Mouse (Mus musculus): ENCODE measurements around the gene Zbtb37.

The Zbtb37 gene

DNA sequence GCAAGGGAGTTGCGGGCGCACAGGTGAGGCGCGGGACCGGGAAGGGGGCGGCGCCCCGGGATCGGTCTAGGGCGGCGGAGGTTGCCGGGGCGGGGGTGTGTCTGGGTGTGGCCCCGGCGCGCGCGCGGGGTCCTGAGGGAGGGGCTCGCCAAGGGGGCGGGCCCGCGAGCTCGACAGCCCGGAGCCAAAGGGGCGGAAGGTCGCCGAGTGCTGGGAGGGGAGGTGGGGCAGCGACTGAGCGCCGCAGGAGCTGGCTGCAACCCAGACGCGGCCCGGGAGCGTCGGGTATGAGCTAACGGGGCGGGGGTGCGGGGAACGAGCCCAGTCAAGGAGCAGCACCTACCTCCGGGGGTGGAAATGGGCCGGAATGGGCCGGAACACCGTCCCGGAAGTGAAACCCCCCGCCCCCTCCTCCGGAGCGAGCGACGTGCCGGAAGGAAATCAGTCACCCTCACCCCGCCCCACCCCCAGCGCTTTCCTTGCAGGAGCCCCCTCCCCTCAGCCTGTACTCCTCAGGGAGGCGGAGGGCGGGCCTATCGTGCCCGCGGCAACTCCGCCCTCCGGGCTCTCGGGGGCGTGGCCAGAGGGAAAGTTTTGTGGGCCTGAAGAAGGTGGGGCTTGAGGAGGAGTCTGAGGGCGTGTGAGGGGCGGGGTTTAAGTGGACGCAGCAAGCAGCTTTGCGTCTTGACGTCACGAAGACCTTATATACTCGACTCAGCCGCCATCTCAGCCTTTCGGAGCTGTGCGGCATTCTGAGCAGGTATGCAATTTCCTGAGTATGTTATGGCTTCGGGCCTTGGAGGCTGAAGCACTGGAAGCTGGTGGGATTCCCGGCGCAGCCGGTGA is at the start of gene Zbtb37:
Gene Zbtb37, minus strand, starts transcription at position 415 of the 846 bp plus-strand sequence.
- peak; percentile 98 for DNase-seq (ENCODE audit: low spot score in 2 of 2)

DNA sequence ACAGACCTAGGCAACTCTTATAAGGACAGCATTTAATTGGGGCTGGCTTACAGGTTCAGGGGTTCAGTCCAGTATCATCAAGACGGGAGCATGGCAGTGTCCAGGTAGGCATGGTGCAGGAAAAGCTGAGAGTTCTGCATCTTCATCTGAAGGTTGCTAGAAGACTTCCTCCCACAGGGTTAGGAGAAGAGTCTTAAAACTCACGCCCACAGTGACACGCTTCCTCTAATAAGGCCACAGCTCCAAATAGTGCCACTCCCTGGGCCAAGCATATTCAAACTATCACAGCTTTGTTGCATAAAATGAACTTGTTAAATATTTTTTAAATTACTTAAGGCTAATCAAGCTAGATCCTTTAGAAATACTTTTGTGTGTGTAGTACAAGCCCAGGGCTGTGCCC is 42.6 kb upstream of the Zbtb37 start:
- no peak for DNase-seq (ENCODE audit: low spot score in 2 of 2)

DNA sequence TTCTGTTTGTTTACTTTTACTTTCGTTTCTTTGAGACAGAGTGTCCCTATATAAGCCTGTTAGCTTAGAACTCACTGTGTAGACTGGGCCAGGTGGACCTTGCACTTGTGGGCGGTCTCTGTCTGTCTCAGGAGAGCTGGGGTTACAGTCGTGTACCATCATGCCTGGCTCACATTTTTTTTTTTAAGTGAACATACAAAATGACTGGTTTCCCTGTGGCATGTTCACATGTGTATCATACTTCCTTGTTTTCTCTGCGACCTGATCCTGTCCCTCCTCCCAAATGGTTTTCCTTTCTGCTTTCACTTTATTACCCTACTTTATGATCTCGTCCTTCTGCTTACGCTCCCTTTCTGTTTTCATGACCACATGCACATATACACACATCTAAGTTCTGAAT is 41.6 kb upstream of the Zbtb37 start:
- no peak for DNase-seq (ENCODE audit: low spot score in 2 of 2)

DNA sequence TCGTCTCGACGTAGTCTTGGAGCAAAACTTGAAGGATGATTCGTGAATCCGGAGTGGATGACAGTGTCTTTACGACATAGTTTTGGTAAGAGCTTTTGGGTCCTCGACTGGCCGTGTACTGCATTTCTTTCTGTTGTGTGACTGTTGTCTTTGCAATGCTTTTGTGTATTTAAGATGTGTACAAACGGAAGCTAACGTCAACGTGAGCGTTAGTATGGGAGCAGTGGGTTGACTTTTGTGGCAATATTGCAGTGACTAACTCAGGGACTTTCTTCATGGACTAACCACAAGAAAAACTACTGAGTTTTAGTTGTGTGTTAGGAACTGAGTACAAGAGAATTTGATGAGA is 36.6 kb upstream of the Zbtb37 start:
- DNase-seq (ENCODE audit: low spot score in 2 of 2), result no peak

DNA sequence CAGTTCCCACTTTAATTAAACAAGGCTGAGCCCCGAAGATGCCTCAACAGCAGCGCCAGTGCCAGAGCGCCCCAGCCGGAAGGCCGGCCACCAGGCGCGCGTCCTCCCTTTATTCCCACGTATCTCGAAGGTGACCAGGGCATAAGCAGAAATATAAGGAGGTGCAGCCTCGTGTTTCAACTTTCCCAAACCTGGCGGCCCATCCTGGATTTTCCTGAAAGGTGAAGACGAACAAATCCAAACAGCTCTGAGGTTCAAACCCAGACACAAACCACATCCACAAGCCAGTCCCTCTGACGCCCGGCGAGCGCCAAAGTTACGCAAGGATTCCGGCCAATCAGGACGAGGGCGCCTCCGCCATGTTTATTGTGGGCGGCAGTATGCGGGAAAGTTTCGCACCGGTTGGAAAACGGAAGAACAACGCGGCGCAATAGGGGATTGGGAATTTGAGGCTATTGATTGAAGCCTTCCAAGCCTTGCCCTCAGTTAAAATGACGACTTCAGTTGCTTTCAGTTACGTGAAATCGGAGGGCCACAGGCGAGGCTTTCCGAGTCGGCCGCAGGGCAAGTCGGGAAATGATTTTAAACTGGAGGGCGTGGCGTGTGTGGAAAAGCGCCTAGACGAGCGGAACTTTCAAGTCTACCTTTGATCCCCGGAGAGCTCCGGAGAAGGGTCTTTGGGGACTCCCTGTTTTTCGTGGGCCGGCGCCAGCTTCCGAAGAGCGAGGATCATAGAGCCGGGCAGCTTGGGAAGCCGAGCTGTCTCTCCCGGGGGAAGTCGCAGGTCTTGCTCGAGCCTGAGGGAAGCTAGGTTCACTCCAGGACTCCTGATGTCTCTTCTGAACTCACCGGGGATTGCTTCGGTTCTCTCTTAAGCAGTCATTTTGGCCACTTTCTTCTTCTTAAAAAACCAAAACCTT is 36.0 kb upstream of the Zbtb37 start, which contains the start of the genes Dars2 and Cenpl:
Gene Dars2, minus strand, starts transcription at position 307 of the 920 bp plus-strand sequence.
Gene Cenpl, plus strand, starts transcription at position 362 of the 920 bp plus-strand sequence.
- peak; percentile 95 to 97 for DNase-seq (ENCODE audit: low spot score in 2 of 2)

DNA sequence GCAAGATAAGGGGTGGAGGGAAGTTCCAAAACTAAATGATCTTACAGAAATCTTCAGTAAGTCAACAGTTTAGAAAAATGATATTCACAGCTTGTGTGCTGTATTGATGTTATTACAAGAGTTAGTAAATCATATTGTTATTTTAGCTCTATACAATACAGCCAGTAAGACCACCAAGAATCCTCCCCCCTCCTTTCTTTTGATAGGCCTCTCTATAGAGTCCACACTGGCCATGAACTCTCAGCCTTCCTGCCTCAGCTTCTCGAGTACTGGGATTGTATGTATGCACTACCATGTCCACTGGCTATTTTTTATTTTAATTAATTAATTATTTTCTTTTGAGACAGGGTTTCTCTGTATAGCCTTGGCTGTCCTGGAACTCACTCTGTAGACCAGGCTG is 28.7 kb upstream of the Zbtb37 start:
- no peak for DNase-seq (ENCODE audit: low spot score in 2 of 2)

DNA sequence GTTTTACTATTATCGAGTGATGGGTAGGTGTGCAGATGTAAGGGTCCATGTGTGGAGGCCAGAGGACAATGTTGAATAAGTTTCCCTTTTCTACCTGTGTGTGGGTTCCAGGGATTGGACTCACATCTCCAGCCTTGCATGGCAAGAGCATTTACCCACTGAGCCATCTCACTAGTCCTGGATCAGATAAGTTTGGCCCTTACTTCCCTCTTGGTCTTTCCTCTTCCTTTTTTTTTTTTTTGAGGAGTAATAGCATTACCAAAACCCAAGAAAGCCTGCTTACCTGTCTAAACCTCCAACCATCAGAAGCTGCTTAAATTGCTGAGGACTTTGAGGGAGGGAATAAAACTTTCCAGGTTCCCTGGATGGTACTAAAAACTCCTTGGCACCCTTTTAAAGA is 22.5 kb upstream of the Zbtb37 start:
- no peak for DNase-seq (ENCODE audit: low spot score in 2 of 2)

DNA sequence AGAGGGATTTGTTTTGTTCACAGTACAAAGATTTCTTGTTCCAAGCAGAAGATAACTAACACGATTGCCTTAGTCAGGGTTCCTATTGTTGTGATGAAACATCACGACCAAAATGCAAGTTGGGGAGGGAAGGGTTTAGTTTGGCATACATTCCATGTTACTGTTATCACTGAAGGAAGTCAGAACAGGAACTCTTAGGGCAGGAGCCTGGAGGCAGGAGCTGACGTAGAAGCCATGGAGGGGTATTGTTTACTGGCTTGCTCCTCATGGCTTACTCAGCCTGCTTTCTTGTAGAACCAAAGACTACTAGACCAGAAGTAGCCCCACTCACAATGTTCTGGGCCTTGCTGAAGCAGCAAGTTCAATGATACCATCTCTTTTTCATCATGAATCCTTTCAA is 12.3 kb upstream of the Zbtb37 start:
- DNase-seq (ENCODE audit: low spot score in 2 of 2), result no peak

DNA sequence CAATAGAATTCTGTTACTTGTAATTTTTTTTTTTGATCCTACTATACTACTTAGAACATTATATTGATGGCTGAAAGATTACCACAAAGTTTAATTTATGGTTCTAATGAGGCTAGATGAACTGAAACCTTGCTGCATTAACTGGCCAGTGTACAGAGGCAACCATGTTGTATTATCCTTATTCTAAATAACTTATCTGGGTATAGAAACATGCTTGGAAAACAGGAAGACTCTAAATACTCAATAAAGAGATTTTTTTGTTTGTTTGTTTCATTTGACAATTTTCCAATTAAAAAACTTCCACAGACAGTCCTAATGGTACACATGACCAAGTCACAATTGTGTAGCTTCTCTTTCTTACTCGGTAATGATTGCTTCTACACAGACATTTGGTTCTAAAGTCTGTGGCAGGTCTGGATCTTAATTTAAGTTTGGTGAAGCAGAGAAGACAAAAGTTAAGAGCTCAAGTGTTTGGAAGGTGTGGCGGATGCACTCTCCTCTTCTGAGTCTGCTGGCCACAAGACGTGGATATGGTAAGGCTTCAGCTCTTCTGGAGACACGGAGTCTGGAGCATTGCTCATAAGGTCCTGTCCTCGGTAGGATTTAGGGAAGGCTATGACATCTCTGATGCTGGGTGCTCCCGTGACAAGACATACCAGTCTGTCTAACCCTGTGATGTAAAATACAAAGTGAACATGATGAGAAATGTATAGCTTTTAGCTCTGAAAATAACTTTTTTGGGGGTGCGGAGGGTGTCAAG is 6.8 kb upstream of the Zbtb37 start:
- DNase-seq (ENCODE audit: low spot score in 2 of 2), result no peak

DNA sequence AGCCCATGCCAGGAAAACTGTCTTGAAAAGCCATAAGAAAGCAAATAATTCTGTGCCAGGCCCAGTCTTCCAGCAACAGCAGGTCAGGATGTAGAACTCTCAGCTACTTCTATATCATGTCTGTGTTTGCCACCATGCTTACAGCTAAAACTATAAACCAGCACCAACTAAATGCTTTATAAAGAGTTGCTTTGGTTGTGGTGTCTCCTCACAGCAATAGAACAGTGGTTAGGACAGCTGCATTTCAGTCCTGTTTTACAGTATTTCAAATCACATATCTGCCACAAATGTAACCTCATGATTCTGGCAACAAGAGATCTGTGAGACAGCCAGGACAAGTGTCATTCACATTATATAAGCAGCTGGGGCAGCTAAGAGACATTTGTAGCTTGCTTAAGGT is 6.2 kb upstream of the Zbtb37 start:
- no peak for DNase-seq (ENCODE audit: low spot score in 2 of 2)

DNA sequence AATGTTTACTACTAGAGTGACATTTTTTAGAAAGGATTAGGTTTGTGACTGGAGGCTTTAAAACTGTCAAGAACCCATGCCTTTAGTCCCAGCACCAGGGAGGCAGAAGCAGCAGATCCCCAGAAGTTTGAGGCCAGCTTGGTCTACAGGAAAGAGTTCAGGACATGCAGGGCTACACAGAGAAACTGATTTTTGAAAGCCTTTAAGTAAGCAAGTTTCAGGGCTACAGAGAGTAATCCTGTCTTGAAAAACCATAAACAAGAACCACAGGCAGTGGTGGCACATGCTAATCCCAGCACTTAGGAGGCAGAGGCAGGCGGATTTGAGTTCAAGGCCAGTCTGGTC is 5.7 kb upstream of the Zbtb37 start:
- no peak for DNase-seq (ENCODE audit: low spot score in 2 of 2)

DNA sequence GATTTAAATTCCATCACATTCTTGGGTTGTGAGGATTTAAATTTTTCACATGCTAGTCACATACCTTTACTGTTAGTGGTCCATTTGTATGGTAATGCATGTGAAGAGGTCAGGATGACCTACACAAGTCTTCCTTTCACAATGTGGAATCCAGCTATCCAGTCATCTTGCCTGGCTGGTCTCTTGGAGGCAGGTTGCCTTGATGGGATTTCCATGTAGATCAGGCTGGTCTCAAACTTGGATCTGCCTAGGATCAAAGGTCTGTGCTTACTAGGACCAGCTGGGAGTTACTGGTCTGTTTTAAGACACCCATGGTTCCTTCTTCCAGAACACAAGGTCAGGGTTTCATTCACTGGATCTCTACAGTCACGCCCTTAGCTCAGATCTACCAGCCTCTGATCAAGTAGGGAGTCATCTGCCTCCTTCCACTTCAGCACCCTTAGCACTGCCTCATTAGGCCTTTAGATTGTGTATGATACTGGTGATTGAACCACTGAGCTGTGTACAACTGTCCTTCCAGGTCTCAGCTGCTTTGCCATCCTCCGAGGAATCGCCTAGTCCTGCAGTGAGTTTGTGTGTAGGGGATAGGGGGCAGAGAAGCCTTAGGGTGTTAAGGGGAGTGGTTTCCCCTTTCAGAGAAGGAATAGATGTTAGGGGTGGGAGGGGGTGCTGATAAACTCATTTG is 5.2 kb upstream of the Zbtb37 start:
- no peak for DNase-seq (ENCODE audit: low spot score in 2 of 2)

DNA sequence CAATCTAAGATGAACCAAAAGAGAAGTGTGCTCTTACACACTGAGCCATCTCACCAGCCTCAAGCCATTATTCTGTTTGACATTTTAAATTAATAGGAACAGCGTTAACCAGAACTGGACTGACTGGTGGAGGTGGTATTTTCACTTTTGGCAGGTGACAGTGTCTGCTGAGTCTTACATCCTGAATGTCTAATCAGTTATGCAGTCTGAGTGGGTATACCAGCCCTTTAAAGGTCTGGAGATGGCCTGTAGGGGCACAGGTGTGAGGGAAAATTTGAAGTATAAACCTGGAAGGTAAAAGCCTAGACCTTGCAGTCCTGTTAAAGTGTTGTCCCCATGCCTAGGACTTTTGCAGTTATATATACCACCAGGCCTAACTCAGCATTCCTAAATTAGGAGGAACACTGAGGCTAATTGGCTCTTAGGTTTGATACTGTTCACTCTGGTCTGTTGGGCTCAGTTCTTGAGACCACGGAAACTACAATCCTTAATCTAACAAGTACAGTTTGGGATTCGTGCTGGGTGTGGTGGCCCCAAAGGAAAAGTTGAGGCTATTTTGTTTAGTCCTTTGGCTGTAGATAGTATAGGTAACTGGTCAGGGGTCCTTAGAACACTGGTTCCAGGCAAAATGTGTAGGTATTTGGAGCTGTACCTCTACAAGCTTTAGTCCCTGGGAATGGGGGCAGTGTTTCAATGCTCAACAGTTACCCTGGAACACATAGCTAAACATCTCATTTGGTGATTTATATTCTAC is 4.5 kb upstream of the Zbtb37 start:
- no peak for DNase-seq (ENCODE audit: low spot score in 2 of 2)

DNA sequence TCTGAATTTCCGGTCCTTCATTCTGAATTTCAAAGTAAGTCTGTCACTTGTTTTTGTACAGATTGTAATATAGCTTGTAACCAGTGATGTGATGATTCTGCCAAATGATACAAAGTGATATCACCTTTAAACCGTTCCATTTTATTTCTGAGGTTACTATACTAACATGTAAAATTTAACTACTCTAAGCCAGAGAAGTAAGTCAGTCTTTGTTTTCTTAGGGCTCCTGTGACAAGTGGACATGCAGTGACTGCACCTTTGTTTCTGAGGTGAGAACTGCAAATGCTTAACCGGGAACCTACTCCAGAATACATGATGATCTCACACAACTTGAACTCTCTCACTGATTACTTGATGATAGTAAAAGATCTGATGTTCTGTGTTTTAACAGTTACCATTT is 3.4 kb upstream of the Zbtb37 start:
- DNase-seq (ENCODE audit: low spot score in 2 of 2), result no peak

DNA sequence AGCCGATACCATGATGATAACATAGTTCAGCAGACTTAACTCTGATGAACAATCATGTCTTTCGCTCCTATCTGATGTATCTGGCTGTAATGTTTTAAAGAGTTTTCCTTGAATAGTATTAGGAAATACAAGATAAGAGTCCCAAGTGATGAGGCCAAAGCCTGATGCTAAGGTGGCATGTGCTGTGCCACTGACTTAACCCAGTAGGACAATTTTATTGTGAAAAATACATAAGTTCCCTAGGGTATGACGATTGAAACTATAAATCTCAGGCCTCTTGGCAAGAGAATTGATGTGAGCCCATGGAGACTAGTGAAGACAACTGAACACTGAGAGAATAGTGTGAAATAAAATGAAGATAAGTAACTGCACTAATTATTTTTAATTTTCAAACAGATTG is 3.0 kb upstream of the Zbtb37 start:
- no peak for DNase-seq (ENCODE audit: low spot score in 2 of 2)

DNA sequence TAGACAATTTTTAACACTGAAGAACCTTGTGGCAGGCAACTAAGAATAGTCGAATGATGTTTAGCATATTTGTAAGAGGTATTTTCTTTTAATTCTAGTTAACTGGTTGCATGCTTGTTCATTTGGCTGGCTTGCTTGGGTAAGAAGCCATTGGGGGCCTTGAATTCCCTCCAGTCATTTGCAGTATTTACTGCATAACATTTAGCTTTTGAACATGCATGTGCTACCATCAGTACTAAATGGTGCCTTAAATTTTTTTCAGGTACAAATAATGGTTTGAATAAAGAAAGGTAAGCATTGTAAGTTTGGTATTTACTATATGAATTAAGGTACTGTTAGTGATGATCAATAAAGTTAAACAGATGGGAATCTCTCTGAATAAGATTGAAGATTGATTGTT is 2.4 kb upstream of the Zbtb37 start:
- no peak for DNase-seq (ENCODE audit: low spot score in 2 of 2)

DNA sequence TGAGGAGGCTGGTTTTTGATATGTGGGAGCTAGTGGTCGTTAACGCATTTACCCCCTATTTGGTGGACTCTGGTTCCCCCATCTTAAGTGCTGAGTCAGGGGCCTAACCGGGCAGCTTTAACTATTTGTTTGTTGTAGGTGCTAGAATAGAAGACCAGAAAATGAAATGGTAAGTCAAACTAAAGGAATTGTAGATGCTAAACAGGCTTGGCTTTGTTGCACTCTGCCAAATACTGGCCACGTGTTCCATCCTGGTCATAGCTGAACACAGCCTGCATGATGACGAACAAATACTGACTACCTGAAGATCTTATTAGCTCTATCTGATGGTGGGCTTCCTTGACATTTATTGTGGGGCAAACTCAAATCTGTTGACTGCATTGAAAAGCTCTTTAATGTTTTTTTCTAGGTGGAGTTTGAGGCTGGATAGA is 1.8 kb upstream of the Zbtb37 start:
- DNase-seq (ENCODE audit: low spot score in 2 of 2), result no peak

DNA sequence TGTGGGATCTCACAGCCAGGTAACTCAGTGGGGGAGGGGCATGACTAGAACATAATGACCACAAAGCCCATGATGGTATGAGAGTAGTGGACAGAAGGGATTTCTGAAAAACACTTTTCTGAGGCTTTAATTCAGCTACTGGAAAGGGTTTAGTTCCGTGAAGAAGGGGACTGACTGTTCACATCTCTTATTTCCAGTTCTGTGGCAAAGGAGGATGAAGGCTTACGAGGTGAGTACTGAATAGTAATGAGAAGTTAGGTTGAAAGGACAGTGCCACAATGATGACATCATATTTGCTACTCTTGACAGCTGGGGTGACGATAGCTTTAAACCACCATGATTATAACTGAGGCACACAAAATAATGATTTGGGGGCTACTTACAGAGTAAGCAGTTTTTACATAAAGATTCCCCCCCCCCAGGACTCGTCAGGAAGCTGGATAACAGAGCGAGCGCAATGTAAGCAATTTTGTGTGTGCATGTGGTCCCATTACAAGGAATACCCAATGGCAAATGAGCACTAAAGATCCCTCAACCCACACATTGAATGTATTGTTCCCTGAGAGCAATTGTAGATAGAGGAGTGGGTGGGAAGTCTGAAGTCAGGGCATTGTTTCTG is 1.2 kb upstream of the Zbtb37 start:
- no peak for DNase-seq (ENCODE audit: low spot score in 2 of 2)

DNA sequence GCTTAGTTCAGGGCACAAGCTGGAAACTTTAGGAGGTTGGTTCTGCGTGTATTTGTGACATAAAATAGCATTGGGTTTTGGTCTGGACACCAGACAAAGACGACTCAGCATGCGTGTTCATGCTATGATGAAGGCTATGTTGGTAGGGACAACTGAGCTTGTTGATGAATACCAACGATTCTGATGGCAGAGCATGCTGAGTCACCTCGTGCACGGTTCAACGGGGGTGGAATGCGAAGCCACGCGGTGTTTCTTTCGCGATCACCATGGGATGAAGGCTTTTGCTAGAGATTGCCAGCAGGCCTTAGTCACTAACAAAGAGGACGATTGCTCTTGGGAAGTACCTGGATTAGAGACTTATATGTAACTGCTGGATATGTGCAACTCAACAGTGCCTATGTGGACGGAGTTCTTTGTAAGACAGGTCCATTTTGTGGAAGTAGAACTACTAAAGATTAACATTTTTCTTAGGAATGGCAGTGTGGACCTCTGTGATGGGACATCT is 684 bp upstream of the Zbtb37 start:
- DNase-seq (ENCODE audit: low spot score in 2 of 2), result no peak

DNA sequence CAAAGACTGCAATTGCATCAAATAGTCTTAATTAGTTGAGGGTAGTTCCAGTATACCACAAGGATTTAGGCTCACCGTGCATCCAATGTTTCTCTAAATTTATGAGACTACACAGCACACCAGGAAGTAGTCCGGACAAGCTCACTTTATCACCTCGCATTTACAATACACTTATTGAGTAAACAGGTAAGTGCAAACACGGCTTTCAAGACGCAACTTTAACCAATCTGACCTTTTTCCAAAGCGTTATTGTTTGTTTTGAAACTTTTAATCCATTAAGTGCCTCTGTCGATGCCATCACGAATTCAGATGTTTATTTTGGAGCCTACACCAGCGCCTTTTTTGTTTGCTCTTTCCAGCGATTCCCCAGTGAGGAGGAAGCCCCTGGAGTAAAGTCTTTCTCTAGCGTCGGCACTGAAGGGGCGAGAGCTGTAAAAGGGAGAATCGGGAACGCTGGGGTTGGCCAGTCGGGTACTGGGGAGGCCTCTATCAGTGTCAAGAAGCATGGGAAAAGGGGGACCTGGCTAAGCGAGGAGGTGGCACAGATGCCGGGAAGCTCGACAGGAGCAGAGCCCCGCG is 704 bp downstream of the Zbtb37 start:
- DNase-seq (ENCODE audit: low spot score in 2 of 2), result no peak
